ENCODE assay signal across 8 mouse cellular contexts in the genomic region with DNA sequence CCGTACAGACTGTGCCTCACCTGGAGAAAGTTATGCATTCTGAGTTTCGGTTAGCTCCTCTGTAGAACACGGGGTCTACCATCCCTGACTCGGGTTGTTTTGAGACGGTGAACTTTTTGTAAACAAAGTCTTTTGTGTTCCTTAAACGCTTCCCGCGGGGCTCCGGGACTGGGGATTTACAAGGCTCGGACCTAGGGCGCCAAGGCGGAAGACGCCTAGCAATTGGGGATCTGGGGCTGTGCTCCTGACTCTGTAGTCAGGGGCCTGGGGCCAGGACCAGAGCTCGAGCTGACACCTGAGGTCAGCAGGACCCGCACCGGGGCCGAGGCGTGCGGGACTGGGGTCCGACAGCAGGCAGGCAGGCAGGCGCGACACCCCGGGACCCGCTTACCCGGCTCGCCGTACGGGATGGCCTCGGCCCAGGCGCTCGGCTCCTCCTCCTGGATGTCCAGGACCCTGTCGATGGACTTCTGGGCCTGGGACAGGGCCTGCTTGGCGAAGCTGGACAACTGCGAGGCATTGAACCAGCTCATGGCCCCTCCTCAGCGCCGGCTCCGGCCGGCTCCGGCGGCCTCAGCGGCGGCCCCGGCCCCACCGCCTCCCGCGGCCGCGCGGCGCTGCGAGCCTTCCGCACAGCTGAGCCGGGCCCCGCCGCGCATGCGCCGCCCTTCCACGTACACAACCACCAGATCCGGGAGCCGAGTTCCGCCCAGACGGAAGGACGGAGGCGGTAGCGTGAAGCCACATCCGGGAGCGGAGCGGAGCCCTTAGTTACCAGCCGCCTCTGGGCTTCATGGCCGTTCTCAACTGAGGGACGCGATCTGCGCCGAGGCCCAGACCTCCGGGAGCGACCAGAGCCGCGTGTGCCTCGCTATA. TPM values are rescaled to one million over a fixed set of nuclear protein-coding genes. Genes with fewer than 3 reads are reported as not detected.
A peak's percentile ranks its signal among the peaks of the same experiment; 100 is the strongest.
DNase-seq lines count a peak whose midpoint lies in the region; ATAC-seq lines count a peak whose summit lies in the region.

A gene (minus strand): TSS at position 632 of the 876 bp plus-strand sequence.

- peak within 1 kb of the TSS; percentile 94 for H3K9ac ChIP-seq in hindbrain, embryonic 13.5 days

- peak within 1 kb of the TSS; percentile 60 for H3K4me2 ChIP-seq in hindbrain, embryonic 13.5 days

- peak; percentile 98 for ATAC-seq in hindbrain, embryonic 13.5 days (ENCODE audit: low FRiP score)

- no peaks in the 10 kb centered on the region for H3K9me3 ChIP-seq in hindbrain, embryonic 13.5 days

- WGBS in hindbrain, embryonic 13.5 days = under 1% methylated on average over 72 of the region's 80 CpGs

- H3K27me3 ChIP-seq in hindbrain, embryonic 13.5 days = no peaks in the 10 kb centered on the region

- peak within 1 kb of the TSS; percentile 93 for H3K4me3 ChIP-seq in hindbrain, embryonic 13.5 days

- H3K4me1 ChIP-seq in hindbrain, embryonic 13.5 days (replicated peaks) = peaks cover 24% of the 10 kb centered on the region

- H3K27ac ChIP-seq in hindbrain, embryonic 13.5 days = peak within 1 kb of the TSS; percentile 91

- H3K36me3 ChIP-seq in hindbrain, embryonic 13.5 days = peaks cover 22% of the 10 kb centered on the region

- peak; percentile 99 for DNase-seq in NIH3T3 (ENCODE audit: low read depth)
- DNase-seq in cerebellum, postnatal 10 days = peak; percentile 95 to 98
- DNase-seq in frontal cortex, postnatal 14 days (ENCODE audit: low spot score in 2 of 2) = peak; percentile 90 to 92
- peak; percentile 90 to 94 for DNase-seq in layer of hippocampus, postnatal 25 days (ENCODE audit: extremely low spot score in 1 of 2, low spot score in 1 of 2)
- peak; percentile 97 for DNase-seq in lung, postnatal 25 days (ENCODE audit: low spot score)
- DNase-seq in retina, embryonic 14.5 days (ENCODE audit: low spot score) = peak; percentile 95
- DNase-seq in thymus, postnatal 4 days = peak; percentile 96

RNA-seq across cellular contexts. Expression of the gene that starts here (rescaled TPM):
- 43.9 and 44.5 TPM in 2 replicates for polyA plus RNA-seq in hindbrain, embryonic 13.5 days (2015; fragmentation: Nextera tagmentation; extraction: Ambion mirVana)
- total RNA-seq in layer of hippocampus, postnatal 25 days (2021) = 10 to 100 TPM; 52.0 to 53.2 TPM

Comparison
In these comparisons a context has a peak if more than half of its experiments do, and no peak if none do; other contexts are left out.
1. Peak in every context shown above with its lines: DNase-seq, ATAC-seq, H3K4me3 ChIP-seq and H3K27ac ChIP-seq.